Mouse (Mus musculus): ENCODE measurements at regions not wholly inside any gene's neighbourhood (a gene's known extent, or its start where the extent isn't known, plus 50 kb on each side); places are given as distances from the start of the nearest gene placed in this dataset.

DNA sequence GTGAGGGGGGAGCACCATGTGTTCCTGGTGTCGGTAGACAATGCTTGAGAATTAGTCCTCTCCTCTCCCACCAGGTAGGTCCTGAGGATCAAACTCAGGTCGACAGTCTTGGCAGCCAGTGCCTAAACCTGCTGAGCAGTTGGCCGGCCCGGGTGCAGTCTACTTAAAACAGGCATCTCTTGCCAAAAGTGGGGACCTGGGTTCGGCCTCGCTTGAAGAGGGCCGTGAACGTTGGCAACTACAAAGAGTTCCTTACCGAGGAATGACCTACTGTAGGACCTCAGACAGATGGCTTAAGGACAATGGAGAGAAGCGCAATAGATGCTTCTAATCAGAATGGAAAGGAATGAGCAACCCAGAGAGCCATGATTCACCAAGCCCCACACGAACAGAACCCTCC, 287.5 kb upstream of the Gm11146 start:
- TF ChIP-seq POLR2A (IDR thresholded peaks at IDR 0.05; ENCODE audit: borderline replicate concordance, extremely low read depth, insufficient read depth, insufficient read length), result no peak
- H3K4me2 ChIP-seq (replicated peaks; ENCODE audit: low read depth, low read length, severe bottlenecking), result no peak overlapping the region
- no peaks in the 10 kb centered on the region for H3K9me3 ChIP-seq (ENCODE audit: control insufficient read depth, low read length)
- no peak overlapping the region for H3K9ac ChIP-seq (ENCODE audit: low read depth, low read length, severe bottlenecking)
- no peaks in the 10 kb centered on the region for H3K36me3 ChIP-seq (ENCODE audit: control insufficient read depth, insufficient read depth, low read length)
- ATAC-seq (ENCODE audit: low FRiP score, low read depth) (no peak), DNase-seq (ENCODE audit: low spot score) (no peak)
- WGBS, result 86% methylated on average over 11 of the region's 11 CpGs
- H3K4me3 ChIP-seq (replicated peaks; ENCODE audit: low read length), result no peak overlapping the region
- peaks cover 5% of the 10 kb centered on the region; the same call in 1 of the 2 replicates for H3K4me1 ChIP-seq (ENCODE audit: control insufficient read depth, insufficient read depth, low read length)
- H3K27me3 ChIP-seq (ENCODE audit: control insufficient read depth, insufficient read depth, low read length), result no peaks in the 10 kb centered on the region
- H3K27ac ChIP-seq (replicated peaks; ENCODE audit: low read depth, low read length), result no peak overlapping the region

DNA sequence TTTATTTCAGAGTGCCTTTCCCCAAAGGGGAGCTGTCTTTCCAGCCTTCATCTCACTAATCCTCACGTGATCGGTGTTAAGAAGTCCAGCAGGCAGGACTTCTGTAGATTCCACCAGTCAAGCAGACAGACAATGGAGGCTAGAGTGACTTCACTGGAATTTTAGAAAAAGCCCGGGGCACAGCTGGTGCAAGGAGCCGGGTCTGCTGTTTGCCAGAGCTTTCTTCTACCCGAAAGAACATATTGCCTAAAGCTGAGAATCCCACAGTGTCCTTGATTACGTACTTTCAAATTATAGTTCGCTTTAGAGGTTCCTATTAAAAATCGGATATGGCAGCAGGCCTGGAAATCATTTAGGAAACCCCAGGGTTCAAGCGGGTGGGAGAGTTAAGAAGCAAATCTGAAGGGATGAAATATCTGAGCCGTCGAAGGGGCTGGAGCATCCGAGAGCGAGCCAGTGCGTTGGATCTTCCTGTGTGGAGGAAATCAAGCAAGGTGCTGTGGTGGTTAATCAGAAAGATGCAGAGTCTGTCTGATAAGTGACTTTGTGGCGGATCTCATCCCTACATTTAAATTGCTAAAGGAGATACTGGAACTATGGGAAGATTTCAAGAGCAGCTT, 283.3 kb upstream of the Gm11146 start:
- H3K4me1 ChIP-seq (ENCODE audit: control insufficient read depth, insufficient read depth, low read length), result peaks cover 5% of the 10 kb centered on the region; the same call in 1 of the 2 replicates
- ATAC-seq (ENCODE audit: low FRiP score, low read depth), result no peak
- H3K4me3 ChIP-seq (replicated peaks; ENCODE audit: low read length), result no peak overlapping the region
- peak overlapping the region; percentile 36 for H3K4me2 ChIP-seq (replicated peaks; ENCODE audit: low read depth, low read length, severe bottlenecking)
- no peaks in the 10 kb centered on the region for H3K36me3 ChIP-seq (ENCODE audit: control insufficient read depth, insufficient read depth, low read length)
- H3K27ac ChIP-seq (replicated peaks; ENCODE audit: low read depth, low read length), result no peak overlapping the region; the same call in 1 of the 2 replicates
- no peaks in the 10 kb centered on the region for H3K27me3 ChIP-seq (ENCODE audit: control insufficient read depth, insufficient read depth, low read length)
- no peak overlapping the region for H3K9ac ChIP-seq (ENCODE audit: low read depth, low read length, severe bottlenecking)
- DNase-seq (ENCODE audit: low spot score), result peak; percentile 30
- 32% methylated on average over 15 of the region's 15 CpGs for WGBS
- no peaks in the 10 kb centered on the region for H3K9me3 ChIP-seq (ENCODE audit: control insufficient read depth, low read length)
- TF ChIP-seq POLR2A (IDR thresholded peaks at IDR 0.05; ENCODE audit: borderline replicate concordance, extremely low read depth, insufficient read depth, insufficient read length), result no peak

DNA sequence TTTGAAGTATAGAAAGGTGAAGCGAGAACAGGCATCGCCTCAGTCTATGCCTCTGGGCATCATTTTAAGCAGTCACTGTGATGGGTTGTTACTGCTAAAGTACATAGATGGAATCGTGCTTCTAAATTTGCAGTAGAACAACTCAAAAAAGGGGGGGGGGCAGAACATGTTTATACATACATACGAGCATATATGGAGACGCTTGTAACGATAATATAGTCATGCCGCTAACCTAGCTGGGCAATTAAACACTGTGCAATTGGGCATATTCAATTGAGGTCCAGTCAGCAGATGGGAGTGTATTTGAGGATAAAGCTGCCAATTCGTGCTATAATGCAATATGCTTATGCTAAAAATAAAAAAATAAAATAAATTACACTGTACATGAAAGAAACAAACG, 282.6 kb upstream of the Gm11146 start:
- H3K9ac ChIP-seq (ENCODE audit: low read depth, low read length, severe bottlenecking), result no peak overlapping the region
- DNase-seq (ENCODE audit: low spot score), result no peak
- H3K27ac ChIP-seq (replicated peaks; ENCODE audit: low read depth, low read length), result no peak overlapping the region
- H3K36me3 ChIP-seq (ENCODE audit: control insufficient read depth, insufficient read depth, low read length), result no peaks in the 10 kb centered on the region
- no peak for TF ChIP-seq POLR2A (IDR thresholded peaks at IDR 0.05; ENCODE audit: borderline replicate concordance, extremely low read depth, insufficient read depth, insufficient read length)
- H3K27me3 ChIP-seq (ENCODE audit: control insufficient read depth, insufficient read depth, low read length), result no peaks in the 10 kb centered on the region
- H3K4me3 ChIP-seq (replicated peaks; ENCODE audit: low read length), result no peak overlapping the region
- H3K4me1 ChIP-seq (ENCODE audit: control insufficient read depth, insufficient read depth, low read length), result peaks cover 5% of the 10 kb centered on the region; the same call in 1 of the 2 replicates
- ATAC-seq (ENCODE audit: low FRiP score, low read depth), result no peak
- H3K4me2 ChIP-seq (replicated peaks; ENCODE audit: low read depth, low read length, severe bottlenecking), result no peak overlapping the region
- 85% methylated on average over 9 of the region's 9 CpGs for WGBS
- no peaks in the 10 kb centered on the region for H3K9me3 ChIP-seq (ENCODE audit: control insufficient read depth, low read length)

DNA sequence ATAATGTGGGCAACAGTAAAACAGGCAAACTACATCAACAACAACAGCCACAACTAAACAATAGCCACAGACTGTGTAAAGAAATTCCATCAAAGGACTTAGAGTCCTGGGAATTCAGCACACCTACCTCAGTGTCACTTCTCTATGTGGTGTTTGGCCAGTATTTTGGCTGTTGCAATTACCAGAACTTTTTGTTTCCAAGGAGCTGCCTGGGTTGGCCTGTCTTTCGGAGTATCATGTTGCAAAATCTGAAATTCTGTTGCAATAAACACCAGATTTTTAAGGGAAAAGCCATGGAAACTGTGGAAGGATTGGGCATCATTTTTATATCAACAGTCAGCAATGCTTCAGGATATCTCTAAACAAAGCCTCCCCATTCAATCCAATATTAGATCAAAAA, 275.1 kb upstream of the Gm11146 start:
- Histone ChIP-seq H3K4me3 (replicated peaks; ENCODE audit: low read length) (no peak overlapping the region), H3K9ac (ENCODE audit: low read depth, low read length, severe bottlenecking) (no peak overlapping the region), H3K27ac (replicated peaks; ENCODE audit: low read depth, low read length) (no peak overlapping the region), H3K27me3 (ENCODE audit: control insufficient read depth, insufficient read depth, low read length) (no peaks in the 10 kb centered on the region), H3K9me3 (ENCODE audit: control insufficient read depth, low read length) (no peaks in the 10 kb centered on the region), H3K36me3 (ENCODE audit: control insufficient read depth, insufficient read depth, low read length) (no peaks in the 10 kb centered on the region), H3K4me1 (ENCODE audit: control insufficient read depth, insufficient read depth, low read length) (no peaks in the 10 kb centered on the region), H3K4me2 (replicated peaks; ENCODE audit: low read depth, low read length, severe bottlenecking) (no peak overlapping the region)
- ATAC-seq (ENCODE audit: low FRiP score, low read depth) (no peak), DNase-seq (ENCODE audit: low spot score) (no peak)
- 83% methylated on average over 1 of the region's 1 CpGs for WGBS
- no peak for TF ChIP-seq POLR2A (IDR thresholded peaks at IDR 0.05; ENCODE audit: borderline replicate concordance, extremely low read depth, insufficient read depth, insufficient read length)

DNA sequence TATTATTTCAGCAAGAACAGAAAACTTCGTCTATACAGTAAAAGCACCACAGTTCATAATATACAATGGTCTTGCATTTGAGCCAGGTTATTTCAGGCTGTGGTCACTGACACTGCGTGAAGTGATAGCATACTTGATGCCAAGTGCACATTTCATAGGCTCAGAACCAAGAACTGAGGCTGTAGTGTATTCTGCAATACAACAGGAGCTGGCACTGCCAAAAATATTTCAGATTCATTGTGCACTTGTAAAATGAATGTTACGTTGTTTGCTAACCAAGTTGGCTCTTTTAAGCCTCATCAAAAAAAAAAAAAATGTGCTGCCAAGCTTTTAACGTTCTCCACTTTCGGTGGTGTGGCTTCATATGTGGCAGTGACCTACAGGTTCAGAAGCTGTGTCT, 261.4 kb upstream of the Gm11146 start:
- no peaks in the 10 kb centered on the region for H3K4me1 ChIP-seq (ENCODE audit: control insufficient read depth, insufficient read depth, low read length)
- no peak for TF ChIP-seq POLR2A (IDR thresholded peaks at IDR 0.05; ENCODE audit: borderline replicate concordance, extremely low read depth, insufficient read depth, insufficient read length)
- H3K36me3 ChIP-seq (ENCODE audit: control insufficient read depth, insufficient read depth, low read length), result no peaks in the 10 kb centered on the region
- H3K4me3 ChIP-seq (replicated peaks; ENCODE audit: low read length), result no peak overlapping the region
- 68% methylated on average over 5 of the region's 5 CpGs for WGBS
- no peak for DNase-seq (ENCODE audit: low spot score)
- H3K27ac ChIP-seq (replicated peaks; ENCODE audit: low read depth, low read length), result no peak overlapping the region
- no peaks in the 10 kb centered on the region for H3K9me3 ChIP-seq (ENCODE audit: control insufficient read depth, low read length)
- no peak overlapping the region for H3K9ac ChIP-seq (ENCODE audit: low read depth, low read length, severe bottlenecking)
- no peak for ATAC-seq (ENCODE audit: low FRiP score, low read depth)
- no peak overlapping the region for H3K4me2 ChIP-seq (replicated peaks; ENCODE audit: low read depth, low read length, severe bottlenecking)
- H3K27me3 ChIP-seq (ENCODE audit: control insufficient read depth, insufficient read depth, low read length), result no peaks in the 10 kb centered on the region
